Mouse (Mus musculus): ENCODE data around the gene Angptl2.

DNA sequence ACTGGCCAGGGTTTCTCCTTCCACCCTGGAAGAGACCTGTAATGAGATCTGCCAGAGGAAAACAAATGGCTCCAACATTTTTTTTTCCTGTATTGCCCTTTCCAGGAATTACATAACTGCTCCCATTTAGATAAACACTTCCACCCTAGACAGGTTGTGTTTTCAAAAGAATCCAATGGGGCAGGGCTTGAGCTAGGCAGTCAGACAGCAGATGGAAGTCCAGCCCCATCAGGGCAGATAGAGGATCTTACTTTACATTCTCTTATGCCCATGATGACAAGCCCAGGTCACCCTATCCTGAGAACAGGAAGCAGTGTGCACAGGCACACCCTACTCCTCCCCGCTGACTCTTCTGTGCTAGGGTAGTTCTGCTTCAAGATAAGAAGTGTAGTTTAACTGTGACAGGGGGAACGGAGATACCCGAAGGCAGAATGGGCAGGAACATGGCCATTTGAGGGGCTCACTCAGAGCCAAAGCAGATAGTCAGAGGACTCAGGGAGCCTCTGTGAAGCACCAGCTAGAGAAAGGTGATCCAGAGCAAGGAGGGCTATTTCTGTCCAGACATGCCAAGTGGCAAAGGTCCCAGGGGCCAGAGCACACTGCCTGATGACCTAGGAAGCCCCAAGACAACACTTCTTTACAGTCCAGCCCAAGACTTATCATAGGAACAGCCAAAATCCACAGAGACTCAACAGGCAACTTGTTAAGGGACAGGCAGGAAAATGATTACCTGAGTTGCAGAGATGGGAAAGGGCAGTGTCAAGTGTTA, 41.1 kb downstream of the Angptl2 start:
- TF ChIP-seq CTCF (IDR thresholded peaks at IDR 0.05; ENCODE audit: low read depth, low read length): no peak
- TF ChIP-seq POLR2A (IDR thresholded peaks at IDR 0.05; ENCODE audit: insufficient read depth, low read length): no peak

Data from ES-Bruce4 (cell line).